Mouse (Mus musculus) kidney, adult 2 months (tissue): ENCODE measurements around the gene Sept4. TPM values are rescaled to one million over a fixed set of nuclear protein-coding genes. Genes with fewer than 3 reads are reported as not detected.

ENCODE experiments used
- DNase-seq: peaks from one replicate; pipeline ENCODE4 v3.0.0; 2021
- H3K27ac ChIP-seq: fragments of 200-500 bp; 2 replicates; pipeline ENCODE4 v1.5.1; 2012; ENCODE audit warnings: low read depth, low read length, control low read depth, inconsistent platforms; ENCODE audit not compliant: insufficient read depth
- H3K27me3 ChIP-seq: fragments of 200-500 bp; replicated peaks from 2 replicates; pipeline ENCODE4 v1.6.1; 2012; ENCODE audit warnings: mild to moderate bottlenecking, moderate library complexity, low read length, inconsistent platforms; ENCODE audit not compliant: control insufficient read depth, insufficient read depth
- H3K36me3 ChIP-seq: fragments of 200-500 bp; 2 replicates; pipeline ENCODE4 v1.6.1; 2012; ENCODE audit warnings: mild to moderate bottlenecking, moderate library complexity, low read length, inconsistent platforms; ENCODE audit not compliant: control insufficient read depth, insufficient read depth
- H3K4me1 ChIP-seq: fragments of 200-500 bp; 2 replicates; pipeline ENCODE4 v1.6.1; 2011; ENCODE audit warnings: low read length; ENCODE audit not compliant: control insufficient read depth, insufficient read depth
- H3K4me3 ChIP-seq: fragments of 200-500 bp; 2 replicates; pipeline ENCODE4 v1.5.1; 2011; ENCODE audit warnings: mild to moderate bottlenecking, low read depth, low read length, control low read depth; ENCODE audit not compliant: insufficient read depth
- CTCF ChIP-seq: fragments of 200-500 bp; conservative IDR thresholded peaks from 2 replicates; pipeline ENCODE4 v1.5.1; 2011; ENCODE audit warnings: low read depth, mild to moderate bottlenecking, control low read depth, low read length, moderate library complexity, mixed read lengths; ENCODE audit not compliant: insufficient read depth, insufficient read length
- POLR2A ChIP-seq: fragments of 200-500 bp; IDR thresholded peaks from one replicate; pipeline ENCODE4 v1.6.1; 2011; ENCODE audit warnings: low read depth, low read length, control low read depth
- WGBS: fragments of 180-500 bp; shearing (Covaris S2); methylation state at CpG from one replicate; pipeline ENCODE4 v1.1.7; 2018; 5-methylcytosine and 5-hydroxymethylcytosine counted together
- polyA plus RNA-seq: library from polyadenylated mRNA; depleted of rRNA; stranded (reverse); fragments of >200 nt; gene quantifications from 2 replicates; pipeline ENCODE4 v1.2.3, GENCODE M21; 2012

Sept4 gene
- polyA plus RNA-seq, 1 experiment, result 43.1 TPM

GRCm38 (mm10) chr11:87592713-87593598 is 24.3 kb downstream of the Sept4 start:
- no peaks in the 10 kb centered on the region for H3K27me3 ChIP-seq
- DNase-seq, result peak; percentile 87
- WGBS, result 19% methylated on average over 13 of the region's 13 CpGs
- H3K4me1 ChIP-seq, result peaks cover 22% of the 10 kb centered on the region; the same call in 1 of the 2 replicates
- H3K27ac ChIP-seq, result peak overlapping the region; percentile 89
- peak overlapping the region; percentile 70 for H3K4me3 ChIP-seq
- no peaks in the 10 kb centered on the region for H3K36me3 ChIP-seq
- no peak for TF ChIP-seq POLR2A
- TF ChIP-seq CTCF, result no peak

GRCm38 (mm10) chr11:87595327-87595841 is 26.7 kb downstream of the Sept4 start:
- WGBS, result 2% methylated on average over 37 of the region's 37 CpGs
- Histone ChIP-seq H3K36me3 (peaks cover under 1% of the 10 kb centered on the region; the same call in 1 of the 2 replicates), H3K27me3 (no peaks in the 10 kb centered on the region), H3K27ac (peak overlapping the region; percentile 44), H3K4me3 (peak overlapping the region; percentile 40), H3K4me1 (peaks cover 22% of the 10 kb centered on the region; the same call in 1 of the 2 replicates)
- TF ChIP-seq CTCF, result no peak
- TF ChIP-seq POLR2A, result no peak
- peak; percentile 94 for DNase-seq

GRCm38 (mm10) chr11:87595976-87596375 is 27.3 kb downstream of the Sept4 start:
- Histone ChIP-seq H3K27ac (no peak overlapping the region), H3K36me3 (peaks cover 2% of the 10 kb centered on the region)
- TF ChIP-seq CTCF, result no peak
- TF ChIP-seq POLR2A, result no peak

GRCm38 (mm10) chr11:87596492-87596891 is 27.8 kb downstream of the Sept4 start:
- WGBS, result 54% methylated on average over 2 of the region's 2 CpGs
- Histone ChIP-seq H3K27me3 (no peaks in the 10 kb centered on the region), H3K4me3 (no peak overlapping the region), H3K36me3 (peaks cover 3% of the 10 kb centered on the region), H3K4me1 (peaks cover 22% of the 10 kb centered on the region; the same call in 1 of the 2 replicates), H3K27ac (no peak overlapping the region)
- no peak for DNase-seq
- TF ChIP-seq POLR2A (no peak), CTCF (no peak)

More at GRCm38 (mm10) chr11:87595976-87596375, 27.3 kb downstream of the Sept4 start:
- Histone ChIP-seq H3K4me1 (peaks cover 22% of the 10 kb centered on the region; the same call in 1 of the 2 replicates), H3K27me3 (no peaks in the 10 kb centered on the region), H3K4me3 (peak overlapping the region; percentile 34)
- 23% methylated on average over 7 of the region's 7 CpGs for WGBS
- DNase-seq, result no peak

- no peak overlapping the region for H3K27ac ChIP-seq
- peaks cover 3% of the 10 kb centered on the region for H3K36me3 ChIP-seq
- no peaks in the 10 kb centered on the region for H3K27me3 ChIP-seq
These were observed 28.4 kb downstream of the Sept4 start for GRCm38 (mm10) chr11:87597061-87597460.

GRCm38 (mm10) chr11:87599395-87600089 is 30.8 kb downstream of the Sept4 start:
- Histone ChIP-seq H3K36me3 (peaks cover 3% of the 10 kb centered on the region), H3K4me1 (peaks cover 7% of the 10 kb centered on the region; the same call in 1 of the 2 replicates), H3K27me3 (no peaks in the 10 kb centered on the region), H3K27ac (no peak overlapping the region), H3K4me3 (no peak overlapping the region)
- no peak for TF ChIP-seq CTCF
- no peak for TF ChIP-seq POLR2A
- WGBS, result 81% methylated on average over 13 of the region's 13 CpGs
- peak; percentile 56 for DNase-seq

More at GRCm38 (mm10) chr11:87597061-87597460, 28.4 kb downstream of the Sept4 start:
- Histone ChIP-seq H3K4me3 (no peak overlapping the region), H3K4me1 (peaks cover 22% of the 10 kb centered on the region; the same call in 1 of the 2 replicates)
- DNase-seq, result no peak
- TF ChIP-seq POLR2A, result no peak
- no peak for TF ChIP-seq CTCF
